Mouse (Mus musculus) embryo, embryonic 10 days (tissue): ENCODE results near the gene Emc1.
"Not testable (repeated sequence)": the region's sequence is repeated elsewhere in the genome, so short reads cannot be mapped to it uniquely, and the experiment has no call there.

ENCODE experiments used
- DNase-seq: peaks from one replicate; pipeline ENCODE4 v3.0.0-alpha.2; 2015; ENCODE audit warnings: low spot score

The Emc1 gene

GRCm38 (mm10) chr4:139357211-139357610, 4.8 kb downstream of the Emc1 start:
- DNase-seq, result no peak

- no peak for DNase-seq
Observed at GRCm38 (mm10) chr4:139360761-139361548, 8.6 kb downstream of the Emc1 start.

GRCm38 (mm10) chr4:139367336-139367735, 14.9 kb downstream of the Emc1 start:
- DNase-seq, result no peak

- no peak for DNase-seq
Observed at GRCm38 (mm10) chr4:139368038-139368437, 15.7 kb downstream of the Emc1 start.

GRCm38 (mm10) chr4:139373130-139373529, 20.7 kb downstream of the Emc1 start:
- no peak for DNase-seq

GRCm38 (mm10) chr4:139373531-139373930, 21.1 kb downstream of the Emc1 start:
- no peak for DNase-seq

GRCm38 (mm10) chr4:139379719-139380118, 27.3 kb downstream of the Emc1 start:
- no peak for DNase-seq

- peak; percentile 99 for DNase-seq
Observed at GRCm38 (mm10) chr4:139380207-139380748, 27.9 kb downstream of the Emc1 start.

- DNase-seq, result peak; percentile 33
Observed at GRCm38 (mm10) chr4:139380775-139381451, 28.5 kb downstream of the Emc1 start.

- no peak for DNase-seq
Observed at GRCm38 (mm10) chr4:139381452-139381845, 29.1 kb downstream of the Emc1 start.

GRCm38 (mm10) chr4:139382231-139382630, 29.8 kb downstream of the Emc1 start:
- no peak for DNase-seq

GRCm38 (mm10) chr4:139385841-139386240, 33.5 kb downstream of the Emc1 start:
- DNase-seq, result not testable (repeated sequence)

GRCm38 (mm10) chr4:139386869-139387319, 34.5 kb downstream of the Emc1 start:
- DNase-seq, result no peak

GRCm38 (mm10) chr4:139389557-139389956, 37.2 kb downstream of the Emc1 start:
- DNase-seq, result no peak

GRCm38 (mm10) chr4:139395431-139395830, 43.0 kb downstream of the Emc1 start:
- no peak for DNase-seq

- DNase-seq, result peak; percentile 10
Observed at GRCm38 (mm10) chr4:139400487-139400886, 48.1 kb downstream of the Emc1 start.

GRCm38 (mm10) chr4:139403214-139403613, 50.8 kb downstream of the Emc1 start:
- no peak for DNase-seq

GRCm38 (mm10) chr4:139411351-139411750, 59.0 kb downstream of the Emc1 start:
- DNase-seq, result no peak

GRCm38 (mm10) chr4:139417868-139418267, 65.5 kb downstream of the Emc1 start:
- DNase-seq, result no peak

GRCm38 (mm10) chr4:139421621-139422020, 69.2 kb downstream of the Emc1 start:
- no peak for DNase-seq

- DNase-seq, result no peak
Observed at GRCm38 (mm10) chr4:139422409-139422808, 70.0 kb downstream of the Emc1 start.

GRCm38 (mm10) chr4:139423270-139423669, 70.9 kb downstream of the Emc1 start:
- DNase-seq, result no peak
